10 mouse cellular contexts compared by ENCODE assay signal in the genomic region with DNA sequence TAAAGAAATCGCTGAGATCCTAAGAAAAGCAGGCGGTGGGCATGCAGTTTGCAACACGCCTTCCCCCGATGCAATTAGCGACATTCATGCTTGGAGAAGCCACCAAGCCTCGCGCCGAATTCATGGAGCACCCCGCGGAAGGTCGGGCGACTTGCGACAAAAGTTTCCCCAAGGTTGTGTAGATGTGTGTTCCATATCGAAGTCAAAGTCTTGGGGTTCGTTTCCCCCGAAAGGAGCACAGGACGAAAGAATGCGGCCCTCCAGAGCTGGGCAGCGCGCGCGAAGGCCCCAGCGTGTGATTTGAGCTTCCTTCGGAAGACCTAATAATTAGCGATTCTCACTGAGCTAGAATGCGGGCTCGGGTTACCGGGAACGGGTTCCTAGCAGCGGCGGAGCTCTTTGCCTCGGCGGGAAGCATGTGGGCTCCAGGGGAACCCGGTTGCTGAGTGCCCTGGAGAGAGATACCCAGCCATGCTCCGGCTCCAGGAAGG. TPM values are rescaled to one million over a fixed set of nuclear protein-coding genes. Genes with fewer than 3 reads are reported as not detected.
DNase-seq lines count a peak whose midpoint lies in the region; ATAC-seq and TF ChIP-seq lines count a peak whose summit lies in the region.
"Had no signal": no experiment of that assay in that cellular context is flagged by ENCODE, and none has a peak within 500 bp of the region (broad histone marks: within the 10 kb centered on the region; RNA-seq: fewer than 3 reads in every experiment).

No protein-coding gene starts in this region.

- 0 out of 2 replicates have a peak overlapping the region, but pooled peaks have one; percentile 19 for H3K4me2 ChIP-seq in limb, embryonic 15.5 days

- intact Hi-C loops in left cerebral cortex, postnatal 14 days (cut with DNase I), result loop anchor here (10.0 kb wide), 1 partner anchor 335 kb away; no protein-coding TSS in a partner anchor

- H3K4me1 ChIP-seq in ES-Bruce4 (ENCODE audit: control insufficient read depth, insufficient read depth, low read length), result peaks cover 3% of the 10 kb centered on the region
- H3K4me1 ChIP-seq in forebrain, embryonic 10.5 days, result peaks cover 95% of the 10 kb centered on the region
- peaks cover 30% of the 10 kb centered on the region for H3K4me1 ChIP-seq in limb, embryonic 15.5 days

- peak overlapping the region; percentile 37 for H3K4me3 ChIP-seq in ES-Bruce4 (ENCODE audit: low read depth, low read length)
- peak overlapping the region; percentile 88 for H3K4me3 ChIP-seq in forebrain, embryonic 10.5 days
- H3K4me3 ChIP-seq in limb, embryonic 15.5 days, result peak overlapping the region; percentile 18; the same call in 1 of the 2 replicates
- H3K4me3 ChIP-seq: myocyte had no signal

- WGBS in forebrain, embryonic 10.5 days, result under 1% methylated on average over 35 of the region's 35 CpGs
- under 1% methylated on average over 35 of the region's 35 CpGs for WGBS in limb, embryonic 15.5 days

- no peak for TF ChIP-seq CTCF in ES-Bruce4 (IDR thresholded peaks at IDR 0.05; ENCODE audit: low read depth, low read length)

- no peak overlapping the region for H3K9ac ChIP-seq in ES-Bruce4 (ENCODE audit: low read depth, poor library complexity, severe bottlenecking)
- no peak overlapping the region for H3K9ac ChIP-seq in limb, embryonic 15.5 days
- H3K9ac ChIP-seq: limb, embryonic 12.5 days had no signal

- DNase-seq in R1 (ENCODE audit: low read depth, low spot score), result peak; percentile 27
- peak; percentile 62 for DNase-seq in forebrain, embryonic 10.5 days (ENCODE audit: extremely low spot score, low spot score)
- DNase-seq in left cerebral cortex, postnatal 14 days (ENCODE audit: low spot score in 2 of 2), result no peak
- no peak for DNase-seq in gastrocnemius, adult 8-10 months (ENCODE audit: low spot score in 2 of 2)
- DNase-seq in layer of hippocampus, postnatal 14 days (ENCODE audit: low spot score in 2 of 2), result no peak
- DNase-seq: thymus, adult 18-20 months had no signal

- peaks cover 27% of the 10 kb centered on the region for H3K27me3 ChIP-seq in ES-Bruce4 (ENCODE audit: control insufficient read depth, insufficient read depth, low read length, poor library complexity, severe bottlenecking)
- H3K27me3 ChIP-seq in forebrain, embryonic 10.5 days (ENCODE audit: poor library complexity, severe bottlenecking), result peaks cover 100% of the 10 kb centered on the region
- H3K27me3 ChIP-seq in limb, embryonic 15.5 days, result peaks cover 96% of the 10 kb centered on the region

- H3K27ac ChIP-seq in ES-Bruce4 (ENCODE audit: insufficient read depth, low read length), result no peak overlapping the region
- H3K27ac ChIP-seq in forebrain, embryonic 10.5 days, result peak overlapping the region; percentile 99
- H3K27ac ChIP-seq in limb, embryonic 15.5 days, result no peak overlapping the region
- H3K27ac ChIP-seq: limb, embryonic 12.5 days had no signal

- TF ChIP-seq EP300 in ES-Bruce4 (IDR thresholded peaks at IDR 0.05; ENCODE audit: insufficient read depth, low read depth, low read length), result no peak

- H3K36me3 ChIP-seq in ES-Bruce4 (ENCODE audit: control insufficient read depth, insufficient read depth, low read length, poor library complexity, severe bottlenecking), result no peaks in the 10 kb centered on the region
- no peaks in the 10 kb centered on the region for H3K36me3 ChIP-seq in forebrain, embryonic 10.5 days (replicated peaks)
- H3K36me3 ChIP-seq in limb, embryonic 15.5 days, result no peaks in the 10 kb centered on the region
- H3K36me3 ChIP-seq: limb, embryonic 12.5 days had no signal

- H3K9me3 ChIP-seq in ES-Bruce4 (replicated peaks; ENCODE audit: control insufficient read depth, insufficient read depth, low read length, poor library complexity, severe bottlenecking), result no peaks in the 10 kb centered on the region
- no peaks in the 10 kb centered on the region for H3K9me3 ChIP-seq in forebrain, embryonic 10.5 days
- no peaks in the 10 kb centered on the region for H3K9me3 ChIP-seq in limb, embryonic 15.5 days
- H3K9me3 ChIP-seq: limb, embryonic 12.5 days had no signal

- no peak for ATAC-seq in limb, embryonic 15.5 days (ENCODE audit: insufficient number of reproducible peaks, low FRiP score, low TSS enrichment, low read depth)

- TF ChIP-seq POLR2A in ES-Bruce4 (IDR thresholded peaks at IDR 0.05; ENCODE audit: insufficient read depth, low read length), result no peak

RNA-seq across cellular contexts. Expression of a gene that starts 0.7 kb away (rescaled TPM):
- 1.6 and 2.5 TPM in 2 replicates for polyA plus RNA-seq in ES-Bruce4 (2011; ENCODE audit: insufficient read depth, insufficient read length, low read depth, missing spikeins)
- 76.8 and 79.6 TPM in 2 replicates for polyA plus RNA-seq in forebrain, embryonic 10.5 days (2016; fragmentation: Nextera tagmentation; extraction: Ambion mirVana)
- 0.26 and 0.36 TPM in 2 replicates for polyA plus RNA-seq in limb, embryonic 15.5 days (2015; fragmentation: Nextera tagmentation; extraction: Ambion mirVana)
- total RNA-seq in left cerebral cortex, postnatal 14 days (2021), result 1 to 10 TPM; 5.2 to 8.1 TPM
- not detected for total RNA-seq in gastrocnemius, adult 8-10 months (2022)
- total RNA-seq in layer of hippocampus, postnatal 14 days (2021), result 10 to 100 TPM; 11.1 to 11.2 TPM
- polyA plus RNA-seq: limb, embryonic 12.5 days had no signal

Comparison
In these comparisons a context has a peak if more than half of its experiments do, and no peak if none do; other contexts are left out.
1. H3K4me3 ChIP-seq: peak in every context shown above with its lines; median percentile 88 in forebrain, embryonic 10.5 days; 37 in ES-Bruce4; 18 in limb, embryonic 15.5 days.
2. DNase-seq: peak in R1 (single experiment) and forebrain, embryonic 10.5 days (single experiment); none in left cerebral cortex, postnatal 14 days (0 of 2), gastrocnemius, adult 8-10 months (0 of 2) and layer of hippocampus, postnatal 14 days (0 of 2).
3. RNA of a gene that starts 0.7 kb away (total RNA-seq): 11.1 to 11.2 TPM in layer of hippocampus, postnatal 14 days and 5.2 to 8.1 TPM in left cerebral cortex, postnatal 14 days; not detected in gastrocnemius, adult 8-10 months; every median in the first group is over 4 times any median in the second.